Mouse (Mus musculus): ENCODE measurements around the gene Clmn. TPM values are rescaled to one million over a fixed set of nuclear protein-coding genes. Genes with fewer than 3 reads are reported as not detected.

Clmn gene
- polyA plus RNA-seq, 1 experiment, result not detected

- no peak overlapping the region for H3K4me3 ChIP-seq (ENCODE audit: insufficient read depth, low read length)
- H3K4me1 ChIP-seq (ENCODE audit: control insufficient read depth, insufficient read depth, low read length), result no peaks in the 10 kb centered on the region
- TF ChIP-seq CTCF (IDR thresholded peaks at IDR 0.05; ENCODE audit: low read depth, low read length), result no peak
- no peak for TF ChIP-seq POLR2A (IDR thresholded peaks at IDR 0.05; ENCODE audit: borderline replicate concordance, low read depth, low read length)
- H3K27ac ChIP-seq (ENCODE audit: insufficient read depth, low read depth, low read length), result no peak overlapping the region
Measured at GRCm38 (mm10) chr12:104901320-104901719, 36.4 kb upstream of the Clmn start.

GRCm38 (mm10) chr12:104899835-104900234 lies 35.0 kb upstream of the Clmn start:
- Histone ChIP-seq H3K4me3 (ENCODE audit: insufficient read depth, low read length) (no peak overlapping the region), H3K27ac (ENCODE audit: insufficient read depth, low read depth, low read length) (no peak overlapping the region), H3K4me1 (ENCODE audit: control insufficient read depth, insufficient read depth, low read length) (no peaks in the 10 kb centered on the region)
- TF ChIP-seq CTCF (IDR thresholded peaks at IDR 0.05; ENCODE audit: low read depth, low read length) (no peak), POLR2A (IDR thresholded peaks at IDR 0.05; ENCODE audit: borderline replicate concordance, low read depth, low read length) (no peak)

GRCm38 (mm10) chr12:104899161-104899560 lies 34.3 kb upstream of the Clmn start:
- Histone ChIP-seq H3K4me1 (ENCODE audit: control insufficient read depth, insufficient read depth, low read length) (no peaks in the 10 kb centered on the region), H3K27ac (ENCODE audit: insufficient read depth, low read depth, low read length) (no peak overlapping the region), H3K4me3 (ENCODE audit: insufficient read depth, low read length) (no peak overlapping the region)
- TF ChIP-seq POLR2A (IDR thresholded peaks at IDR 0.05; ENCODE audit: borderline replicate concordance, low read depth, low read length), result no peak
- no peak for TF ChIP-seq CTCF (IDR thresholded peaks at IDR 0.05; ENCODE audit: low read depth, low read length)

- Histone ChIP-seq H3K27ac (ENCODE audit: insufficient read depth, low read depth, low read length) (no peak overlapping the region), H3K4me1 (ENCODE audit: control insufficient read depth, insufficient read depth, low read length) (no peaks in the 10 kb centered on the region), H3K4me3 (ENCODE audit: insufficient read depth, low read length) (no peak overlapping the region)
- TF ChIP-seq CTCF (IDR thresholded peaks at IDR 0.05; ENCODE audit: low read depth, low read length) (no peak), POLR2A (IDR thresholded peaks at IDR 0.05; ENCODE audit: borderline replicate concordance, low read depth, low read length) (no peak)
Measured at GRCm38 (mm10) chr12:104898718-104899117, 33.8 kb upstream of the Clmn start.

GRCm38 (mm10) chr12:104897051-104897618 lies 32.3 kb upstream of the Clmn start:
- TF ChIP-seq CTCF (IDR thresholded peaks at IDR 0.05; ENCODE audit: low read depth, low read length) (no peak), POLR2A (IDR thresholded peaks at IDR 0.05; ENCODE audit: borderline replicate concordance, low read depth, low read length) (no peak)
- H3K4me1 ChIP-seq (ENCODE audit: control insufficient read depth, insufficient read depth, low read length), result no peaks in the 10 kb centered on the region

GRCm38 (mm10) chr12:104896640-104897039 lies 31.8 kb upstream of the Clmn start:
- no peak for TF ChIP-seq CTCF (IDR thresholded peaks at IDR 0.05; ENCODE audit: low read depth, low read length)
- no peak for TF ChIP-seq POLR2A (IDR thresholded peaks at IDR 0.05; ENCODE audit: borderline replicate concordance, low read depth, low read length)
- H3K4me3 ChIP-seq (ENCODE audit: insufficient read depth, low read length), result no peak overlapping the region
- H3K4me1 ChIP-seq (ENCODE audit: control insufficient read depth, insufficient read depth, low read length), result no peaks in the 10 kb centered on the region
- H3K27ac ChIP-seq (ENCODE audit: insufficient read depth, low read depth, low read length), result no peak overlapping the region

More at GRCm38 (mm10) chr12:104897051-104897618, 32.3 kb upstream of the Clmn start:
- H3K4me3 ChIP-seq (ENCODE audit: insufficient read depth, low read length), result no peak overlapping the region
- H3K27ac ChIP-seq (ENCODE audit: insufficient read depth, low read depth, low read length), result no peak overlapping the region

GRCm38 (mm10) chr12:104892245-104892644 lies 27.4 kb upstream of the Clmn start:
- H3K27ac ChIP-seq (ENCODE audit: insufficient read depth, low read depth, low read length), result no peak overlapping the region
- H3K4me3 ChIP-seq (ENCODE audit: insufficient read depth, low read length), result no peak overlapping the region
- no peak for TF ChIP-seq CTCF (IDR thresholded peaks at IDR 0.05; ENCODE audit: low read depth, low read length)
- no peak for TF ChIP-seq POLR2A (IDR thresholded peaks at IDR 0.05; ENCODE audit: borderline replicate concordance, low read depth, low read length)
- H3K4me1 ChIP-seq (ENCODE audit: control insufficient read depth, insufficient read depth, low read length), result no peaks in the 10 kb centered on the region

GRCm38 (mm10) chr12:104890066-104890465 lies 25.2 kb upstream of the Clmn start:
- Histone ChIP-seq H3K27ac (ENCODE audit: insufficient read depth, low read depth, low read length) (no peak overlapping the region), H3K4me3 (ENCODE audit: insufficient read depth, low read length) (no peak overlapping the region), H3K4me1 (ENCODE audit: control insufficient read depth, insufficient read depth, low read length) (no peaks in the 10 kb centered on the region)
- no peak for TF ChIP-seq CTCF (IDR thresholded peaks at IDR 0.05; ENCODE audit: low read depth, low read length)
- TF ChIP-seq POLR2A (IDR thresholded peaks at IDR 0.05; ENCODE audit: borderline replicate concordance, low read depth, low read length), result no peak

GRCm38 (mm10) chr12:104886104-104886503 lies 21.2 kb upstream of the Clmn start:
- TF ChIP-seq POLR2A (IDR thresholded peaks at IDR 0.05; ENCODE audit: borderline replicate concordance, low read depth, low read length) (no peak), CTCF (IDR thresholded peaks at IDR 0.05; ENCODE audit: low read depth, low read length) (no peak)
- no peaks in the 10 kb centered on the region for H3K4me1 ChIP-seq (ENCODE audit: control insufficient read depth, insufficient read depth, low read length)

GRCm38 (mm10) chr12:104882533-104882932 lies 17.7 kb upstream of the Clmn start:
- TF ChIP-seq POLR2A (IDR thresholded peaks at IDR 0.05; ENCODE audit: borderline replicate concordance, low read depth, low read length) (no peak), CTCF (IDR thresholded peaks at IDR 0.05; ENCODE audit: low read depth, low read length) (no peak)
- H3K27ac ChIP-seq (ENCODE audit: insufficient read depth, low read depth, low read length), result no peak overlapping the region
- no peaks in the 10 kb centered on the region for H3K4me1 ChIP-seq (ENCODE audit: control insufficient read depth, insufficient read depth, low read length)
- no peak overlapping the region for H3K4me3 ChIP-seq (ENCODE audit: insufficient read depth, low read length)

More at GRCm38 (mm10) chr12:104886104-104886503, 21.2 kb upstream of the Clmn start:
- Histone ChIP-seq H3K27ac (ENCODE audit: insufficient read depth, low read depth, low read length) (no peak overlapping the region), H3K4me3 (ENCODE audit: insufficient read depth, low read length) (no peak overlapping the region)
